Comparison of ENCODE assay signal across 8 mouse cellular contexts in the genomic region with DNA sequence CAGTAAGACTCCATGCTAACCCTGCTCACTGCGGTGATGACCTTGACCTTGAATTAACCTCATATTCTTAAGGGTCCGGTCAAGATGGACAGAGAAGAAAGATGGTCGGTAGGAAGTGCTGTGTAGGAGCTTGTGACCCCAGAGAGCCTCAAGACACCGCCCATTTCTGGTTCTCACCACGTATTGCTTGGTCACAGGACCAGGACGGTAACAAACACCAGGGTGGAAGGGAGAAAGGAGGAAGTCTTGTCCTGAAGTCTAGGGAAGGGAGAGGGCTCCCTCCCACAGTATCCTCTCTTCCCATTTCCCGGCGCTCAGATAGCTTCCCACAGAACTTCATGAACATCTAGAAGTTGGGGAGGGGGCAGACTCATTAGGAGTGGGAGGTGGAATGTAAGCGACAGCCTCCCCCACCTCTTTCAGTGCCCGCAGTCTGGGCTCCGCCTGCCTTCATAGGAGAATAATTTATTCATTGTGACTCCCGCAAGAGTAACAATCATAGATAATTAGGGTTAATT. TPM values are rescaled to one million over a fixed set of nuclear protein-coding genes. Genes with fewer than 3 reads are reported as not detected.
DNase-seq lines count a peak whose midpoint lies in the region; ATAC-seq and TF ChIP-seq lines count a peak whose summit lies in the region.

No protein-coding gene starts in this region.

- H3K4me3 ChIP-seq in kidney, embryonic 16.5 days (ENCODE audit: low read length): peak overlapping the region; percentile 50
- peak overlapping the region; percentile 42 for H3K4me3 ChIP-seq in hindbrain, postnatal 0 days (ENCODE audit: low read length)
- peak overlapping the region; percentile 49 for H3K4me3 ChIP-seq in neural tube, embryonic 12.5 days

- H3K36me3 ChIP-seq in kidney, embryonic 16.5 days (ENCODE audit: insufficient read depth, low read length): no peaks in the 10 kb centered on the region
- no peaks in the 10 kb centered on the region for H3K36me3 ChIP-seq in hindbrain, postnatal 0 days (ENCODE audit: insufficient read depth, low read length)
- no peaks in the 10 kb centered on the region for H3K36me3 ChIP-seq in neural tube, embryonic 12.5 days

- peak overlapping the region; percentile 73; the same call in 1 of the 2 replicates for H3K9ac ChIP-seq in kidney, embryonic 16.5 days (replicated peaks; ENCODE audit: low read length)
- H3K9ac ChIP-seq in hindbrain, postnatal 0 days (replicated peaks; ENCODE audit: low read length): peak overlapping the region; percentile 49
- H3K9ac ChIP-seq in neural tube, embryonic 12.5 days: peak overlapping the region; percentile 75; the same call in 1 of the 2 replicates

- H3K27ac ChIP-seq in kidney, embryonic 16.5 days (ENCODE audit: low read length): no peak overlapping the region
- no peak overlapping the region for H3K27ac ChIP-seq in hindbrain, postnatal 0 days
- no peak overlapping the region for H3K27ac ChIP-seq in neural tube, embryonic 12.5 days

- no peaks in the 10 kb centered on the region for H3K9me3 ChIP-seq in kidney, embryonic 16.5 days (ENCODE audit: low read length)
- H3K9me3 ChIP-seq in hindbrain, postnatal 0 days (ENCODE audit: low read length): no peaks in the 10 kb centered on the region
- no peaks in the 10 kb centered on the region for H3K9me3 ChIP-seq in neural tube, embryonic 12.5 days

- no peak for TF ChIP-seq CTCF in hindbrain, postnatal 0 days (IDR thresholded peaks at IDR 0.05; ENCODE audit: low read depth)

- 3% methylated on average over 12 of the region's 12 CpGs for WGBS in kidney, embryonic 16.5 days
- 7% methylated on average over 12 of the region's 12 CpGs for WGBS in hindbrain, postnatal 0 days
- 7% methylated on average over 12 of the region's 12 CpGs for WGBS in neural tube, embryonic 12.5 days

- DNase-seq in kidney, adult 9 months: no peak
- peak; percentile 40 for DNase-seq in embryo, embryonic 10.5 days (ENCODE audit: low spot score)
- DNase-seq in hindbrain, postnatal 0 days (ENCODE audit: low spot score): no peak
- DNase-seq in layer of hippocampus, adult 18-20 months (ENCODE audit: low spot score in 2 of 2): no peak
- no peak for DNase-seq in thymus, postnatal 25 days
- DNase-seq in adrenal gland, postnatal 4 days (ENCODE audit: low spot score in 2 of 2): no peak

- peaks cover 26% of the 10 kb centered on the region for H3K4me1 ChIP-seq in kidney, embryonic 16.5 days (ENCODE audit: insufficient read depth, low read length)
- H3K4me1 ChIP-seq in hindbrain, postnatal 0 days (ENCODE audit: insufficient read depth, low read length): peaks cover 6% of the 10 kb centered on the region; the same call in 1 of the 2 replicates
- H3K4me1 ChIP-seq in neural tube, embryonic 12.5 days: peaks cover 28% of the 10 kb centered on the region

- ATAC-seq in kidney, embryonic 16.5 days (ENCODE audit: low FRiP score, low TSS enrichment): no peak
- ATAC-seq in hindbrain, postnatal 0 days: no peak
- no peak for ATAC-seq in neural tube, embryonic 12.5 days (ENCODE audit: low FRiP score, low read depth)

- H3K27me3 ChIP-seq in kidney, embryonic 16.5 days (ENCODE audit: insufficient read depth, low read length): peaks cover 24% of the 10 kb centered on the region
- H3K27me3 ChIP-seq in hindbrain, postnatal 0 days (ENCODE audit: insufficient read depth, low read length): peaks cover 12% of the 10 kb centered on the region; the same call in 1 of the 2 replicates
- H3K27me3 ChIP-seq in neural tube, embryonic 12.5 days (replicated peaks): peaks cover 44% of the 10 kb centered on the region

- H3K4me2 ChIP-seq in kidney, embryonic 16.5 days (replicated peaks; ENCODE audit: low read depth, low read length): peak overlapping the region; percentile 68
- H3K4me2 ChIP-seq in hindbrain, postnatal 0 days (ENCODE audit: low read depth, low read length): peak overlapping the region; percentile 68
- H3K4me2 ChIP-seq in neural tube, embryonic 12.5 days (replicated peaks): peak overlapping the region; percentile 68

RNA-seq across cellular contexts. Expression of gene Stac2, which starts 1.6 kb away (rescaled TPM):
- polyA plus RNA-seq in kidney, embryonic 16.5 days (2015; fragmentation: Nextera tagmentation; extraction: Ambion mirVana): 3.3 and 4.0 TPM in 2 replicates
- 4.4 and 6.9 TPM in 2 replicates for total RNA-seq in hindbrain, postnatal 0 days (2014; rRNA removed)
- polyA plus RNA-seq in hindbrain, postnatal 0 days (2015; fragmentation: Nextera tagmentation; extraction: Ambion mirVana): 5.8 and 6.1 TPM in 2 replicates
- 10.2 and 11.2 TPM in 2 replicates for polyA plus RNA-seq in neural tube, embryonic 12.5 days (2016; fragmentation: Nextera tagmentation; extraction: Ambion mirVana)
- 10 to 100 TPM; 45.7 to 55.2 TPM for total RNA-seq in layer of hippocampus, adult 18-20 months (2021)
- 1 to 10 TPM; 4.1 to 4.8 TPM for total RNA-seq in adrenal gland, postnatal 4 days (2021)

RNA-seq across cellular contexts. Expression of gene Rpl19, which starts 25.2 kb away (rescaled TPM):
- 950 and 1,086 TPM in 2 replicates for polyA plus RNA-seq in kidney, embryonic 16.5 days (2015; fragmentation: Nextera tagmentation; extraction: Ambion mirVana)
- 462 and 515 TPM in 2 replicates for total RNA-seq in hindbrain, postnatal 0 days (2014; rRNA removed)
- 650 and 673 TPM in 2 replicates for polyA plus RNA-seq in hindbrain, postnatal 0 days (2015; fragmentation: Nextera tagmentation; extraction: Ambion mirVana)
- polyA plus RNA-seq in neural tube, embryonic 12.5 days (2016; fragmentation: Nextera tagmentation; extraction: Ambion mirVana): 709 and 737 TPM in 2 replicates
- 100 to 1,000 TPM; 601 to 664 TPM for total RNA-seq in layer of hippocampus, adult 18-20 months (2021)
- 1,000 to 10,000 TPM; 1,362 to 1,367 TPM for total RNA-seq in adrenal gland, postnatal 4 days (2021)

RNA-seq across cellular contexts. Expression of gene Cacnb1, which starts 28.8 kb away (rescaled TPM):
- 12.8 TPM in 2 replicates for polyA plus RNA-seq in kidney, embryonic 16.5 days (2015; fragmentation: Nextera tagmentation; extraction: Ambion mirVana)
- 83.4 and 84.4 TPM in 2 replicates for total RNA-seq in hindbrain, postnatal 0 days (2014; rRNA removed)
- 43.1 and 51.0 TPM in 2 replicates for polyA plus RNA-seq in hindbrain, postnatal 0 days (2015; fragmentation: Nextera tagmentation; extraction: Ambion mirVana)
- 38.2 and 40.9 TPM in 2 replicates for polyA plus RNA-seq in neural tube, embryonic 12.5 days (2016; fragmentation: Nextera tagmentation; extraction: Ambion mirVana)
- 100 to 1,000 TPM; 148 to 155 TPM for total RNA-seq in layer of hippocampus, adult 18-20 months (2021)
- total RNA-seq in adrenal gland, postnatal 4 days (2021): 10 to 100 TPM; 18.8 TPM

RNA-seq across cellular contexts. Expression of gene Arl5c, which starts 55.7 kb away (rescaled TPM):
- 7.3 and 7.4 TPM in 2 replicates for polyA plus RNA-seq in kidney, embryonic 16.5 days (2015; fragmentation: Nextera tagmentation; extraction: Ambion mirVana)
- 2.0 and 2.6 TPM in 2 replicates for total RNA-seq in hindbrain, postnatal 0 days (2014; rRNA removed)
- polyA plus RNA-seq in hindbrain, postnatal 0 days (2015; fragmentation: Nextera tagmentation; extraction: Ambion mirVana): 3.6 and 4.8 TPM in 2 replicates
- 6.8 and 8.6 TPM in 2 replicates for polyA plus RNA-seq in neural tube, embryonic 12.5 days (2016; fragmentation: Nextera tagmentation; extraction: Ambion mirVana)
- under 1 TPM; 0.76 to 0.94 TPM for total RNA-seq in layer of hippocampus, adult 18-20 months (2021)
- total RNA-seq in adrenal gland, postnatal 4 days (2021): 1 to 10 TPM; 1.6 to 1.9 TPM
